Mouse (Mus musculus) fat pad, adult 2 months (tissue): ENCODE results near the gene Sf3b5.
A peak's percentile ranks its signal among the peaks of the same experiment; 100 is the strongest.

ENCODE experiments used
- DNase-seq: peaks from one replicate; pipeline ENCODE4 v3.0.0-alpha.2; 2011; ENCODE audit warnings: low read depth, low spot score; ENCODE audit errors: extremely low read depth

The Sf3b5 gene

GRCm38 (mm10) chr10:13005043-13005442 lies at the start of gene Sf3b5:
Gene Sf3b5 (plus strand): TSS chr10:13005343.
- no peak for DNase-seq

DNA sequence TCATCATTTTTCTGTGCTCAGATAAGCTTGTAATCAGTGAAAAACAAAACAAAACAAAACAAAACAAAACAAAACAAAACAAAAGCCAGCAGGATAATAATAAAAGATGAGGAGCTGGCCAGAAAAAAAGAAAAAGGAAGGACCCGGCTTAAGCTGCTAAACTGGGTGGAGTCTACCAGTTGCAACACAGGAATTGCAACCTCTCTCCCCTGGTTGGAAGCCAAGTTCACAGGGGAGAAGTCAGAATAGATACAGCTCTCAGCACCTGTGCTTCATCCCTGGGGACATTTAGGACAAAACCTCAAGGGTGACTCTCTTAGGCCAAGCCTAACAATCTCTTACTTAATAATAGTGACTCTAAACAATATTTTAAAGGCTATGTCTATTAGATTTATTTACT lies 49.3 kb upstream of the Sf3b5 start:
- peak; percentile 34 for DNase-seq

DNA sequence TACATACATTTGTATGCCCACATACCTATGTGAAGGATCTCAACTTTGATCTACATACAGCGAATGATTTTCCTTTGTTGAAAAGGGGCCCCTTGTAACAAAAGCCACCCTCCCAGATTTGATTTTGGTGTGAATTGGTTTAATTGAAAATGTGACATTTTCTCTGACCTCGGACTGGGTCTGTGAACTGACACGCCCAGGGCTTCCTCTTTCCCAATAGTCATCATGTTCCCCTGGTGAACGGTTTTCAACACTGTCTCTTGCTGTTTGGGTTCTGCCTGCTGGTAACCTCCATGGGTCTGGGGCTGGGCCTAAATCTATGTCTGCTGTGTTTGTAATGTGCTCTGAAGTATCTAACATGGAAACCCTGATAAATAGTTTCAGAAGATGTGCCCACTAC lies 47.9 kb upstream of the Sf3b5 start:
- no peak for DNase-seq

DNA sequence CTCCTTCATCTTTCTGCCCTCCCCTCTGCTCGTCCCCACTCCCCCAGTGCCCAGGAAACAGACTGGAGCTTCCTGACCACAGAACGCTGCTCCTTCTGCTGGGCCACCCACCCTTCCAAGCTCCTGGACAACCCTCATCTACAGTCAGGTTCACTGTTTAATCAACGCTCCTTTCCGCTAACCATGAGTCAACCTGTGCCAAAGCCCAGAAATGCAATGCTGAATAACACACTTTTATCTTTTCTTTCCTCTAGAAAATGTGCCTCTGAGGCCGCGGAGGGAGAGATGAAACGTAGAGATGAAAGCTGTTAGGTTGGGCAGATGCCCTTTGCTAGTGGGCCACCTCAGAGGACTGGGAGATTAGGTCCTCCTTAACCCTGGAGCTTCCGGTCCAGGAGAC lies 43.6 kb upstream of the Sf3b5 start:
- DNase-seq = no peak

DNA sequence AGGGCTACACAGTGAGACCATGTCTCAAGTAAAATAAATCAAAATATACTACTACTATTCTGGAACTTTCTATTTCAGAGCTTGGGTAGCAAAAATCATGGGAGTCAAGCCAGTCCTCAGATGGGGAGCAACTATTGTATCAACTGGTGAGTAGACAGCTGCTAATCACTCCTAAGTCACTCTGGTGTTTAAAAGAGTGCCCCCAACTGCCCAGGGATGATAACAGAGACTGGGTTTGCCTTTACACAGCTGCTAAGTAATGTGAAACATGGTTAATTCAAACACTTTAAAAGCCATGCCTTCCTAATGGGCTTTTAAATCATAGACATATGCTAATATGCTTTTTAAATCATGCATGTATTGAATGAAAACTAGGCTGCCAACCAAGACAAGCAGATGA lies 42.9 kb upstream of the Sf3b5 start:
- DNase-seq = no peak

DNA sequence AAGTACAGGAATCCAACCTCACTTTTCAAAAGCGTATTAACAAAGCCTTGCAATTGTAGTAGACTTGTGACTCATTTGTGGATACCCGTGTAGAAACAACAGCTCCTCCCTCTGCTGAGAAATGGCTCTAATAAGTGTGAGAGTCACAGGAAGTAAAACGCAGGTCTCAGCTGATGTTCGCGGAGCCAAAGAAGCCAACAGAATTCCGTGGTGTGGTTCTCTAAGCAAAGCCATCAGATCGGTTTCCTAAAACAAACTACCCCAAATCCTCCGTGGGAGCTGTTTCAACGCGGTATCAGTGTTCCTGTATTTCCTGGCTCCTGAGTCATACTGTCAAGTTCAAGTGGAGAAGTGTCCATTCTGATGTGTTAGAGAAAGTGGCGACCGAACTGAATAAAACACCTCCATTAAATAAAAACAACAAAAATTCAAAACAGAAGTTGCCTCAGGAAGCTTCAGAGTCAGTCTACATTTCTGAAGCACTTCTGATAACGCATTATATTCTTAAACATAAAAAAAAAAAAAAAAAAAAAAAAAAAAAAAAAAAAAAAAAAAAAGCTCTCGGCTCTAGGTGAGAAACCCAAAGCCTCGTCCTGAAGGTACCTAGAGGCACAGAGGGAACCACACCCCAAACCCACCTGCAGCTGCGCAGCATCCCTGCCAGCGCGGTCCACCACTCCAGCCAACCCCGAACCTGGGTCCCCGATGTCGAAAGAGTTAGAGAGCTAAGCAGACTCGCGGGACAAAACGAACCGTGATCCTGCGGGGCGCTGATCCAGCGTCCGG lies 41.6 kb upstream of the Sf3b5 start:
- no peak for DNase-seq

DNA sequence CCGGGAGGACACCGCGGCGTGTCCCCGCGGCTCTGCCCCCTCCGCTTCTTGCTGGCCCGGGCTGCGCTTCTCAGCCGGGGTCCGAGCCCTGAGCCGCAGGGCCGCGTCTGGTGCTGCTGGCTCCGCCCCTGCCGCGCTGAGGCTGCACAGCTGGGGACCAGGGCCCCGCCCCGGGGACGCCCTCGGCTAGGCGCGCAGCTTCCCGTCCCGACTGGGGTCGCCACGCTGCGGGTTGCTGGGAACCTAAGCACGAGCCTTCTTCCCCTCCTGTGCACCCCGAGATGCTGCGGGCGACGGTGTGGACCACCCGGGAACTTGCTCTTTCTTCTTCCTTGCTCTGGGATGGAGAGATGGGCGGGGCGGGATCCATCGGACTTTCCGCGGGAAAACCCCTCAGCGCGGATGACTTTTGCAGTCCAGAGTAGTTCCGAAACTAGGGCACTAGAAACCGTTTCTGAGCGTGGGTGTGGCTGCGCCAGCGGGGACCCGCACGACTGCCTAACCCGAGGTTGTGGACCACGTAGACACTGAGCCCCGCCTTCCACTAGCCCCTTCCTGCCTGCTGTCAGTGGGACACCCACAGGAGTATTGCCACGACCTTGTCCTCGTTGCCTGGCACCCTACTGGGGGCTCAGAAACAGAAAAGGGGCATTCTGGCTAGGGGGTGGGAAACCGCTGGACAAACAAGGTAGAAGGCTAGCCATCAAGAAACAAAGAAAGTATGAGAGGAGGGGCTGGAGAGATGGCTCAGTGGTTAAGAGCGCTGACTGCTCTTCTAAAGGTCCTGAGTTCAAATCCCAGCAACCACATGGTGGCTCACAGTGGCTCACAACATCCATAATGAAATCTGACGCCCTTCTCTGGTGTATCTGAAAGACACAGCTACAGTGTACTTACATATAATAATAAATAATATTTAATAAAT lies 40.7 kb upstream of the Sf3b5 start, which contains the start of gene Stx11:
Stx11 (minus strand) TSS at position 148 of the 925 bp plus-strand sequence.
- DNase-seq = no peak

GRCm38 (mm10) chr10:12965669-12966180 lies 39.4 kb upstream of the Sf3b5 start:
- no peak for DNase-seq

DNA sequence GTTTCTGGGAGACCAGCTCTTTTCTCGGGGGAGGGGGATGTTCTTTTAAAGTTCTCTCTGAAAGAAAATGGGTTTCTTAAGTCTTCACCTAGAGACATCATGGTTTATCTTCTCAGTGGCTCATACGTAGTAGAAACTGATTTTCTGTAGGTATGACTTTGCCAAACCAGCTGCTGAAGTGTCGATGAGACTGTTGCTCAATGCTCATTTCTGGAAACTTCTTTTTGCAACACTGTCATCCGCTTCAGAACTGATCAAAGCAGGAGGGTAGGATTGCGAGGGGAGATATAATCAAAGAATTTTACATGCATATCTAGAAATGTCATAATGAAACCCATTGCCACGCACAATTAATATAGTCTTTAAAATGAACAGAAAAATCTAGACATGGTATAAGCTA lies 30.6 kb upstream of the Sf3b5 start:
- DNase-seq = no peak

GRCm38 (mm10) chr10:12975461-12975860 lies 29.7 kb upstream of the Sf3b5 start:
- no peak for DNase-seq

DNA sequence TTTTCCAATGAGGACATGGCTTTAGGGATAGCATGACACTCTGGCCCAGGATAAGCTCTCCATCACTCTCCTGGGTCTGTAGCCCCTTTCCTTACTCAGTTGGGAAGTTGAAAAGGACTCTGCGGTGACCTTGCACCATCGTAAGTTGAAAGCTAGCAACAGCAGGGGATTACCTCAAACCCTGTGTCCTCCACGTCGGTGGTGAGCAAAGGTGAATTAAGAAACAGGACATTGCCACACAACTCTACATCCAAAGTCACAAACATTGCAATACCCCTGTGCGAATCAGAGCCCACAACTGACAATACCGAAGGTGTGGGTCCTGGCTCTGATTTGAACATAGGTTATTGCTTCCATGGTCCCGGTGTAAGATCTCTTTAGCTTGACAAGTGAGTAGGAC lies 29.2 kb upstream of the Sf3b5 start:
- no peak for DNase-seq

GRCm38 (mm10) chr10:12976552-12976951 lies 28.6 kb upstream of the Sf3b5 start:
- no peak for DNase-seq

- no peak for DNase-seq
These were observed 27.3 kb upstream of the Sf3b5 start for GRCm38 (mm10) chr10:12977787-12978212.

- no peak for DNase-seq
These were observed 24.1 kb upstream of the Sf3b5 start for GRCm38 (mm10) chr10:12981071-12981470.

- no peak for DNase-seq
These were observed 21.6 kb upstream of the Sf3b5 start for GRCm38 (mm10) chr10:12983516-12983915.

DNA sequence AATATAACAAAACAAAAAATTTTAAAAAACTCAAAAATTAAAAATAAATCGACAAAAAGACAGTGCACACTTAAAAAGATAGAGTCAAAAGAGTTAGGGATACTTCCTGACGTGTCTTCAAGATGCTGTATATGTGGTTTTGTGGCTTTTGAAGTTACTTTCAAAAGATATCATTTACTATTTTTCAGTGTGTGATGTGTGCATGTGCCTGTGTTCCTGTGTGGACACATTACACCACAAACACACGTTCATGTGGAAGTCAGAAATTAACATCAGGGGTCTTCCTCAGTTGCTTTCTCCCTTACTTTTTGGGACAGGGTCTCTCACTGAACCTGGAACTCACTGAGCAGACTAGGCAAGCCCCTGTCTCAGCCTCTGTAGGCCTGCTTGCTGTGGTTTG lies 20.1 kb upstream of the Sf3b5 start:
- DNase-seq = no peak

- DNase-seq = no peak
These were observed 18.7 kb upstream of the Sf3b5 start for GRCm38 (mm10) chr10:12986485-12986884.

GRCm38 (mm10) chr10:12986943-12987342 lies 18.2 kb upstream of the Sf3b5 start:
- no peak for DNase-seq

DNA sequence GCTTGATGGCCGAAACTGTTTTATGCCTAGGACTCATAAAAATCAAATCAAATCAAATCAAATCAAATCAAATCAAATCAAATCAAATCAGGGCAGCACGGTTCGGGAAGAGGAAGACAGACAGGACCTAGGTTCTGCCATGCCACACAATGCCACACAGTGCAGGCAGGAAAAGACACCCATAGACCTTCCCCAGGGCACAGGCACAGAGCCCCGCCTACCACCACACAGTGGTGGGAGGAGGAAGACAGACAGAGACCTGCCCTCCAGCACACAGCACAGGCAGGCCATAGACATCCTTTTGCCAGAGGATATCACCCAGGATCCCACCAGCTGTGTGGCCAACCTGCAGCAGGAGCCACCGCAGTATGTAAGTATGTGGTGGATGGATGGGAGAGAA lies 13.2 kb upstream of the Sf3b5 start:
- no peak for DNase-seq

DNA sequence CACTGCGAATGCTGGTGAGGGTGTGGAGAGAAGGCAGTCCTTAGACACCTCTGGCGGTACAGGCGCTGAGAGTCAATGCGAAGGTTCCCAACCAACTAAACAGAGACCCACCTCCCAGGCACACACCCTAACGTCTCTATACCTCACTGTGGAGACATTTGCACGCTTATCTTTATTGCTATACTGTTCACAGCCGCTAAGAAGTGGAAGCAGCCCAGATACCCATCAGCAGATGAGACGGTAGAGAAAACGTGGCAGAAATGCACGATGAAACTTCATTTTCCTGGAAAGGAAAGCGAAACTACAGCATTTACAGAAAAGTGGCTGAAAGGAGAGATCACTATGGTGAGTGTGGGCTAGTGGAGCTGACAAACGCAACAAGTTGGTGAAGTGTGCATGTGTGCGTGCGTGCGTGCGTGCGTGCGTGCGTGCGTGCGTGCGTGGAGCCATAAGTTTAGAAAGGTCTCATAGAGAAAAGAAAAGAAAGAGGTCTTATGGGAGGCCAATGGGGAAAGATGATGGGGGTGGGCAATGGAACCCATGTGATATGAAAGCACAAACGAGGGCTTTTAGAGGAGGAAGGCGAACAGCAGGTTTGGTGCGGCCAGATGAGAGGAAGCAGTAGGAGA lies 11.6 kb upstream of the Sf3b5 start:
- DNase-seq = no peak

DNA sequence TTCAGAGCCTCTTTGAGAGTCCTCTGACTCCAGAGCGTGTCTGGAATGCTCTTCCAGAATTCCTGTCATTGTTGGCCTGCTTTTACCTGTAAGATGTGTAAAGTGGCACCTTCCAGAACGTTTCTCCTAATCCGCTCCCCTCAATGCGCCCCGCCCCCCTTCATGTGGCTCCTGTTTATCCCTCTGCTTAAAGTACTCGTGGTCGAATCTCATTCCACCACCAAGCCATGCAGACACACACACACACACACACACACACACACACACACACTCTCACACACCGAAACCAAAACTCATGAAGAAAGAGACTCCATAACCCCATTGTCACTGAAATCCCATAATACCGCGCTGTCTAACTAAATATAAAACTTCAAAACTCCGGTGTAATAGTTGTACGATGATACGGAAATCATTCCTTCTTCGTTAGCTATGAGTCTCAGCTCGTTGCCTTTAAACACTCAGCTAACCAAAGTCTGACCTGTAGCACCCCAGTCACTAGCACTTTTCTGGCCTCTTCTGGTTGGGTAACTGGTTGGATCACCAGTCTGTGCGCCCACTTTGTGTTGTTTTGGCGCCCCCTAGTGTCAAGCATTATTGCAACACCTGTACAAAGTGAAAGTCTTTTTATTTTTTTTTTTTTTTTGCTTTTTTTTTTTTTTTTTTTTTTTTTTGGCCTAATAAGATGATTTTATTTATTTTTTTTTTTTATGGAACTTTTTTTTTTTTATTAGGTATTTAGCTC lies 8.2 kb upstream of the Sf3b5 start:
- peak; percentile 11 for DNase-seq
